Mouse (Mus musculus): ENCODE measurements around the gene Cyb5r4.

DNA sequence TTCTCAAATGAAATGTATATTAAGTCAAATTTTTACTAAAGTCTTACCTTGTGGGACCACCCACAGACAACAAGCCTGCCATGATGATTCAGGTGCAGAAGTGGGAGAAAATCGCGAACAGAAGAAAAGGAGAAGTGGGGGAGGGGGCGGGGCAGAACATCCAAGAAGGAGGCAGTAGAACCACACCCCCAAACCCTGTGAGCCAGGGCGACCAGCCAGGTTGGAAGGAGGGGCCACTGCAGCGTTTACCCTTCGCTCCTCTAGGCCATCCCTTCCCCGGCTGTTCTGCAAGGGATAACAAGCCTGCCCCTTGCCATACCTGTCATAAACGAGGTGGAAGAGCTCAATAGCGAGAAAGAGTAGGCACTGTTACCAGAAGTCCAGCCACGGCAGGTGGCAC is 40.3 kb upstream of the Cyb5r4 start:
- no peak for TF ChIP-seq CTCF (IDR thresholded peaks at IDR 0.05; ENCODE audit: control insufficient read depth, insufficient read depth, insufficient read length)
- TF ChIP-seq USF1 (IDR thresholded peaks at IDR 0.05; ENCODE audit: low read depth) = no peak
